ENCODE assay signal across 8 mouse cellular contexts in the genomic region with DNA sequence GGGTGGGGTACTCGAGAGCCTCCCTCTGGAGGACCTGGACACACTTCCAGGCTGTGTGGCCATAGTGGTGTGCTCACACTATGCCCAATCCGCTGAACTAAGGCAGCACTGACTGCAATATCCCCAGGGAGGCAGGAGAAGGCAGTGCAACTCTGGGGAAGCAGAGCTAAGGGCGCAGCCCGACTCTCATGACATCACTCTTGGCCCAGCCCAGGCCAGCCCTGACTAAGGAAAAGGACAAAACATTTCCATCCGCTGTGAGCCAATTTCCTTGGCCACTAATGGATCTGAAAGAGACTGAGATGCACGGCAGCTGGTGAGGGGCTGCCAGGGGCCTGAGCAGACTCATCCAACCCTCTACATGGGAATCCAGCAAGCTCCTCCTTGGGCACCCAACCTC. TPM values are rescaled to one million over a fixed set of nuclear protein-coding genes. Genes with fewer than 3 reads are reported as not detected.
A peak's percentile ranks its signal among the peaks of the same experiment; 100 is the strongest.
DNase-seq lines count a peak whose midpoint lies in the region; ATAC-seq lines count a peak whose summit lies in the region.

No protein-coding gene starts in this region.

- H3K9me3 ChIP-seq in kidney, embryonic 16.5 days (ENCODE audit: low read length), result no peaks in the 10 kb centered on the region
- H3K9me3 ChIP-seq in heart, embryonic 16.5 days (replicated peaks; ENCODE audit: control insufficient read depth, low read length), result no peaks in the 10 kb centered on the region
- no peaks in the 10 kb centered on the region for H3K9me3 ChIP-seq in lung, embryonic 15.5 days

- ATAC-seq in kidney, embryonic 16.5 days (ENCODE audit: low FRiP score, low TSS enrichment), result no peak
- ATAC-seq in heart, embryonic 16.5 days (replicated peaks; ENCODE audit: extremely low read depth, insufficient read depth, low FRiP score), result peak; percentile 58; the same call in 1 of the 2 replicates
- ATAC-seq in lung, embryonic 15.5 days (ENCODE audit: borderline replicate concordance, extremely low read depth, low FRiP score, low TSS enrichment), result peak; percentile 65
- no peak for ATAC-seq in inflammation-experienced regulatory T-cells, adult 6 months

- peaks cover 31% of the 10 kb centered on the region for H3K36me3 ChIP-seq in kidney, embryonic 16.5 days (ENCODE audit: insufficient read depth, low read length)
- H3K36me3 ChIP-seq in heart, embryonic 16.5 days (ENCODE audit: control insufficient read depth, insufficient read depth), result peaks cover 24% of the 10 kb centered on the region
- H3K36me3 ChIP-seq in lung, embryonic 15.5 days, result peaks cover 38% of the 10 kb centered on the region

- no peak overlapping the region for H3K4me2 ChIP-seq in kidney, embryonic 16.5 days (replicated peaks; ENCODE audit: low read depth, low read length)
- no peak overlapping the region for H3K4me2 ChIP-seq in heart, embryonic 16.5 days (ENCODE audit: low read depth, low read length)
- no peak overlapping the region for H3K4me2 ChIP-seq in lung, embryonic 15.5 days

- H3K9ac ChIP-seq in kidney, embryonic 16.5 days (replicated peaks; ENCODE audit: low read length), result no peak overlapping the region
- H3K9ac ChIP-seq in heart, embryonic 16.5 days (ENCODE audit: low read length), result no peak overlapping the region; the same call in 1 of the 2 replicates
- no peak overlapping the region for H3K9ac ChIP-seq in lung, embryonic 15.5 days

- no peak overlapping the region for H3K4me3 ChIP-seq in kidney, embryonic 16.5 days (ENCODE audit: low read length)
- no peak overlapping the region for H3K4me3 ChIP-seq in heart, embryonic 16.5 days (ENCODE audit: low read length)
- no peak overlapping the region for H3K4me3 ChIP-seq in lung, embryonic 15.5 days

- H3K4me1 ChIP-seq in kidney, embryonic 16.5 days (ENCODE audit: insufficient read depth, low read length), result peaks cover 12% of the 10 kb centered on the region; the same call in 1 of the 2 replicates
- H3K4me1 ChIP-seq in heart, embryonic 16.5 days (ENCODE audit: control insufficient read depth, insufficient read depth, low read length), result peaks cover 38% of the 10 kb centered on the region
- peaks cover 38% of the 10 kb centered on the region for H3K4me1 ChIP-seq in lung, embryonic 15.5 days

- peak; percentile 60 for DNase-seq in kidney, adult 18-20 months
- peak; percentile 62 to 81 for DNase-seq in adrenal gland, postnatal 36 days
- no peak for DNase-seq in embryo, embryonic 10.5 days (ENCODE audit: low spot score)
- no peak for DNase-seq in cerebellum, adult 8-10 months

- H3K27me3 ChIP-seq in kidney, embryonic 16.5 days (ENCODE audit: insufficient read depth, low read length), result no peaks in the 10 kb centered on the region
- no peaks in the 10 kb centered on the region for H3K27me3 ChIP-seq in heart, embryonic 16.5 days (ENCODE audit: control insufficient read depth, insufficient read depth, low read length)
- no peaks in the 10 kb centered on the region for H3K27me3 ChIP-seq in lung, embryonic 15.5 days

- WGBS in kidney, embryonic 16.5 days, result 73% methylated on average over 6 of the region's 6 CpGs
- WGBS in heart, embryonic 16.5 days, result 51% methylated on average over 6 of the region's 6 CpGs
- WGBS in lung, embryonic 15.5 days, result 62% methylated on average over 6 of the region's 6 CpGs

- H3K27ac ChIP-seq in kidney, embryonic 16.5 days (ENCODE audit: low read length), result no peak overlapping the region
- H3K27ac ChIP-seq in heart, embryonic 16.5 days (ENCODE audit: low read length), result peak overlapping the region; percentile 56
- H3K27ac ChIP-seq in lung, embryonic 15.5 days, result peak overlapping the region; percentile 64

RNA-seq across cellular contexts. Expression of a gene that starts 25.7 kb away (rescaled TPM):
- 75.0 and 80.5 TPM in 2 replicates for polyA plus RNA-seq in kidney, embryonic 16.5 days (2015; fragmentation: Nextera tagmentation; extraction: Ambion mirVana)
- 10 to 100 TPM; 46.6 to 75.2 TPM for total RNA-seq in adrenal gland, postnatal 36 days (2021)
- polyA plus RNA-seq in heart, embryonic 16.5 days (2015; fragmentation: Nextera tagmentation; extraction: Ambion mirVana), result 71.7 and 75.2 TPM in 2 replicates
- 76.4 and 76.5 TPM in 2 replicates for polyA plus RNA-seq in lung, embryonic 15.5 days (2015; fragmentation: Nextera tagmentation; extraction: Ambion mirVana)
- 10 to 100 TPM in 1 of 3 experiments, 1 to 10 TPM in 2; 8.2 to 12.8 (median 9.2) TPM for polyA plus RNA-seq in inflammation-experienced regulatory T-cells, adult 6 months (2017; shearing (Covaris generic))

RNA-seq across cellular contexts. Expression of a gene that starts 31.3 kb away (rescaled TPM):
- 3.7 and 4.0 TPM in 2 replicates for polyA plus RNA-seq in kidney, embryonic 16.5 days (2015; fragmentation: Nextera tagmentation; extraction: Ambion mirVana)
- total RNA-seq in adrenal gland, postnatal 36 days (2021), result 10 to 100 TPM in 1 of 2 experiments, 1 to 10 TPM in 1; 6.3 to 19.1 TPM
- polyA plus RNA-seq in heart, embryonic 16.5 days (2015; fragmentation: Nextera tagmentation; extraction: Ambion mirVana), result 3.9 and 4.1 TPM in 2 replicates
- 4.8 and 5.3 TPM in 2 replicates for polyA plus RNA-seq in lung, embryonic 15.5 days (2015; fragmentation: Nextera tagmentation; extraction: Ambion mirVana)
- 1 to 10 TPM in 2 of 3 experiments, under 1 TPM in 1; 0.84 to 5.5 (median 1.5) TPM for polyA plus RNA-seq in inflammation-experienced regulatory T-cells, adult 6 months (2017; shearing (Covaris generic))

RNA-seq across cellular contexts. Expression of a gene that starts 49.5 kb away (rescaled TPM):
- 18.3 and 21.1 TPM in 2 replicates for polyA plus RNA-seq in kidney, embryonic 16.5 days (2015; fragmentation: Nextera tagmentation; extraction: Ambion mirVana)
- total RNA-seq in adrenal gland, postnatal 36 days (2021), result 10 to 100 TPM; 25.1 to 30.8 TPM
- polyA plus RNA-seq in heart, embryonic 16.5 days (2015; fragmentation: Nextera tagmentation; extraction: Ambion mirVana), result 12.1 and 13.7 TPM in 2 replicates
- 19.1 and 20.2 TPM in 2 replicates for polyA plus RNA-seq in lung, embryonic 15.5 days (2015; fragmentation: Nextera tagmentation; extraction: Ambion mirVana)
- polyA plus RNA-seq in inflammation-experienced regulatory T-cells, adult 6 months (2017; shearing (Covaris generic)), result 10 to 100 TPM; 12.5 to 18.4 (median 15.1) TPM

Comparison
In these comparisons a context has a peak if more than half of its experiments do, and no peak if none do; other contexts are left out.
1. DNase-seq: peak in kidney, adult 18-20 months (single experiment) and adrenal gland, postnatal 36 days (2 of 2); none in embryo, embryonic 10.5 days (single experiment) and cerebellum, adult 8-10 months (single experiment).
2. ATAC-seq: peak in heart, embryonic 16.5 days (single experiment) and lung, embryonic 15.5 days (single experiment); none in kidney, embryonic 16.5 days (single experiment) and inflammation-experienced regulatory T-cells, adult 6 months (single experiment).